Mouse (Mus musculus): ENCODE measurements around the gene Txndc8. TPM values are rescaled to one million over a fixed set of nuclear protein-coding genes. Genes with fewer than 3 reads are reported as not detected.

The Txndc8 gene
- total RNA-seq (2021): not detected
- long read RNA-seq, experiment 1: 0 reads
- long read RNA-seq, experiment 2: 0 reads

GRCm38 (mm10) chr4:58009024-58009423 lies at the start of gene Txndc8:
TSS of gene Txndc8 (minus strand) at chr4:58009124.
- no peak for DNase-seq (ENCODE audit: low spot score)

GRCm38 (mm10) chr4:58055653-58056052 lies 46.7 kb upstream of the Txndc8 start:
- peak; percentile 16 for DNase-seq (ENCODE audit: low spot score)

- DNase-seq (ENCODE audit: low spot score): peak; percentile 35
Observed at GRCm38 (mm10) chr4:58054441-58054840, 45.5 kb upstream of the Txndc8 start.

- no peak for DNase-seq (ENCODE audit: low spot score)
Observed at GRCm38 (mm10) chr4:58050746-58051145, 41.8 kb upstream of the Txndc8 start.

GRCm38 (mm10) chr4:58050276-58050675 lies 41.4 kb upstream of the Txndc8 start:
- no peak for DNase-seq (ENCODE audit: low spot score)

- DNase-seq (ENCODE audit: low spot score): no peak
Observed at GRCm38 (mm10) chr4:58044833-58045232, 35.9 kb upstream of the Txndc8 start.

- DNase-seq (ENCODE audit: low spot score): no peak
Observed at GRCm38 (mm10) chr4:58044356-58044755, 35.4 kb upstream of the Txndc8 start.

GRCm38 (mm10) chr4:58040093-58040492 lies 31.2 kb upstream of the Txndc8 start:
- no peak for DNase-seq (ENCODE audit: low spot score)

GRCm38 (mm10) chr4:58037096-58037705 lies 28.3 kb upstream of the Txndc8 start:
- no peak for DNase-seq (ENCODE audit: low spot score)

- DNase-seq (ENCODE audit: low spot score): no peak
Observed at GRCm38 (mm10) chr4:58034663-58035062, 25.7 kb upstream of the Txndc8 start.

- DNase-seq (ENCODE audit: low spot score): no peak
Observed at GRCm38 (mm10) chr4:58032714-58033113, 23.8 kb upstream of the Txndc8 start.

- no peak for DNase-seq (ENCODE audit: low spot score)
Observed at GRCm38 (mm10) chr4:58003501-58003900, 5.4 kb downstream of the Txndc8 start.

- no peak for DNase-seq (ENCODE audit: low spot score)
Observed at GRCm38 (mm10) chr4:57991425-57991824, 17.5 kb downstream of the Txndc8 start.

GRCm38 (mm10) chr4:57974400-57975117 lies 34.4 kb downstream of the Txndc8 start:
- no peak for DNase-seq (ENCODE audit: low spot score)

- DNase-seq (ENCODE audit: low spot score): no peak
Observed at GRCm38 (mm10) chr4:57973592-57974268, 35.2 kb downstream of the Txndc8 start.

- no peak for DNase-seq (ENCODE audit: low spot score)
Observed at GRCm38 (mm10) chr4:57970285-57970684, 38.6 kb downstream of the Txndc8 start.

- DNase-seq (ENCODE audit: low spot score): no peak
Observed at GRCm38 (mm10) chr4:57967195-57967594, 41.7 kb downstream of the Txndc8 start.

GRCm38 (mm10) chr4:57965516-57965915 lies 43.4 kb downstream of the Txndc8 start:
- no peak for DNase-seq (ENCODE audit: low spot score)

- DNase-seq (ENCODE audit: low spot score): no peak
Observed at GRCm38 (mm10) chr4:57964143-57964542, 44.8 kb downstream of the Txndc8 start.

GRCm38 (mm10) chr4:57959056-57959455 lies 49.9 kb downstream of the Txndc8 start:
- no peak for DNase-seq (ENCODE audit: low spot score)

- DNase-seq (ENCODE audit: low spot score): peak; percentile 20
Observed at GRCm38 (mm10) chr4:57958098-57958497, 50.8 kb downstream of the Txndc8 start.
